Mouse (Mus musculus) brown adipose tissue, adult 24 weeks (tissue): ENCODE results near the gene Nolc1. TPM values are rescaled to one million over a fixed set of nuclear protein-coding genes. Genes with fewer than 3 reads are reported as not detected.
A peak's percentile ranks its signal among the peaks of the same experiment; 100 is the strongest.

Source experiments
- H3K27ac ChIP-seq: fragments of 200-500 bp; replicated peaks from 2 replicates; pipeline ENCODE4 v1.5.1; 2012; ENCODE audit warnings: low read depth, mild to moderate bottlenecking, low read length
- H3K4me1 ChIP-seq: fragments of 200-500 bp; 2 replicates; pipeline ENCODE4 v1.6.1; 2012; ENCODE audit warnings: low read length, mixed read lengths; ENCODE audit not compliant: control insufficient read depth, insufficient read depth, insufficient read length
- H3K4me3 ChIP-seq: fragments of 200-500 bp; 2 replicates; pipeline ENCODE4 v1.5.1; 2012; ENCODE audit warnings: low read depth, mild to moderate bottlenecking, low read length, moderate library complexity; ENCODE audit not compliant: insufficient read depth
- polyA plus RNA-seq: library from polyadenylated mRNA; stranded (reverse); fragments of >200 nt; gene quantifications from 2 replicates; pipeline ENCODE4 v1.2.4, GENCODE M21; 2012; ENCODE audit not compliant: missing spikeins, insufficient read depth, insufficient read length

The Nolc1 gene
- polyA plus RNA-seq, 1 experiment = 21.2 TPM

- no peak overlapping the region for H3K27ac ChIP-seq
Measured at GRCm38 (mm10) chr19:46038851-46039260, 36.8 kb upstream of the Nolc1 start.

GRCm38 (mm10) chr19:46039478-46039877, 36.2 kb upstream of the Nolc1 start:
- H3K4me1 ChIP-seq = peaks cover 25% of the 10 kb centered on the region
- H3K27ac ChIP-seq = peak overlapping the region; percentile 46
- H3K4me3 ChIP-seq = peak overlapping the region; percentile 55

More at GRCm38 (mm10) chr19:46038851-46039260, 36.8 kb upstream of the Nolc1 start:
- peaks cover 25% of the 10 kb centered on the region for H3K4me1 ChIP-seq
- H3K4me3 ChIP-seq = peak overlapping the region; percentile 50

DNA sequence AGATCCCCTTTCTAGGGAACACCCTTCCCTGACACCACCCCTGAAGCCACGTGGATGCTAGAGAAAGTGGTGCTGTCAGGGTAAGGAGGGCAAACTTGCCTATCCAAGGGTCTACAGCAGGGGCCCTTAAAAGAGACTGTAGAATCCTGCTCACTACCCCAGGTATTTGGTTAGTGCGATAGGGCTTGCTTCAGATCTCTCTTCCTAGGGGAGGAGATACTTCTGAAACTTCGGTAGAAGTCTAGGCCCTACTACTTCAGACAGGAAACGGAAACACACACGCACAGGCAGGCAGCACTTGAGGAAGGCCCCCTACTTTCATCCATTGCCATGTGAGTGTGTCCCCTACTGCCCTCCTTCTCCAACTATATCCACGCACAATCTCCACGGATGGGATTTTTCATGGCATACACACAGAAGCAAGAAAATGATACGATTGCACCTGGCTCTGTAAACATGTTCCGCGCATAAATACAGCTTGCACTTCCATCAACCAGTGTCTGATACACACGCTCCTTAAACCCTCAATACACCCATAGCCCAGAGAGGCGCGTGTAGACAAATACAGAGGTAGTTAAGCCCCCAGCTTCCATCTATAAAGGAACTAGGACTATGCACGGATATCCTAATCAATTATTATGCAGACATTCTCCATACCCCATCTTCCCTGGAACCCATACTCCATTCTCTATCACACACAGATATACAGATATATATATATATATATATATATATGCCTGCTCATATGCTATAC, 35.3 kb upstream of the Nolc1 start:
- H3K4me3 ChIP-seq = peak overlapping the region; percentile 55
- peak overlapping the region; percentile 46 for H3K27ac ChIP-seq
- peaks cover 25% of the 10 kb centered on the region for H3K4me1 ChIP-seq

DNA sequence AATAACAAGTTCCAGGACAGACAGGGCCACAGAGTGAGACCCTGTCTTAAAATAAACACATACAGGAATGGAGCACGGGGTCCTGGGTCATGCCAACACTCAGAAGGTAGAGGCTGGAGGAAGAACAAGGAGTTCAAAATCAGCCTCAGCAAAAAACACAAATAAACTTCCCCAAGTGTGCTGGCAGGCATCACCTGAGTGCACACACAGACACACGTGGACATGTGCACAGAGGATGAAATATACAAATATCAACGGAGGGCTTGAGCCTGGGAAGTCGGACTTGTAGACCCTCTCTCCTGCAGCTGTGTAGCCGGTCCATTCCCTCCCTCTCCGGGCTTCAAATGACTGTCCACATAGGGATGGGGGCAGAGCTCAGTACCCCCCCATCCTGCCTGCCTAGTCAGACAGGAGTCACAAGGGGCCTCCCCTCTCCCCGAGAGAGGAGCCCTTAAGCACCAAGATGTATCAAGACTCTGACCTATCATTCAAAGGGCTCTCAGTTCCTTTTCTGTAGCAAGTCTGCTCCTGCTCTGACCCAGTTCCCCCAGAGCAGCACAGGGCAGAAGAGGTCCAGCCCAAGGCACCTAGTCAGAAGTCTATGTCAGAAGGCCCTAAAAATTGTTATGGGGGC, 34.2 kb upstream of the Nolc1 start:
- Histone ChIP-seq H3K4me3 (0 out of 2 replicates have a peak overlapping the region, but pooled peaks have one; percentile 2), H3K27ac (peak overlapping the region; percentile 19), H3K4me1 (peaks cover 25% of the 10 kb centered on the region)

DNA sequence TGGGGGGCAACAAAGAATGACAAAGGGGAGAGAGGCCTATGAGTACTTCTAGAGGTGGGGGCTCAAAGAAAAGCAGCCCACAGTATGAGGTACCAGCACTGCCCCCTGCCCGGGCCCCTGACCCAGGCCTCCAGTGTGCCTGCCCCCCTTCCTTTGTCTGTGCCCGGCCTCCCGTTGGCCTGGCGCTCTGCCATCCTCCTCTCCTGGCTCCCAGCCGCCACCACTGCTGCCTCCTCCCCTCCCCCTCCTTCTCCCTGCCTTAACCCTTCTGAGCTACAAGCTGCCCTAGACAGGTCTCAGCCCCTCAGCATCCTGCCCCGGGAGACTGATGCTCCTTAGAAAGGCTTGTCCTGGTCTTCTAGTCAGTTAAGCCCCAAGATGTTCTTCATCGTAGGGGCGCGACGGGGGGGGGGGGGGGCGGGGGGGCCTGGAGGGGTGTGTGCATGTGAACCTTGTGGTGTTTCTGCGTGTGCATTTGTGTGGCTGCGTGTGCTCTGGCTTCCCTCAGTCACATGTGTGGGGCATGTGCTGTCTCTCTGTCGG, 33.7 kb upstream of the Nolc1 start:
- Histone ChIP-seq H3K4me1 (peaks cover 25% of the 10 kb centered on the region), H3K27ac (no peak overlapping the region; the same call in none of the 2 replicates)

DNA sequence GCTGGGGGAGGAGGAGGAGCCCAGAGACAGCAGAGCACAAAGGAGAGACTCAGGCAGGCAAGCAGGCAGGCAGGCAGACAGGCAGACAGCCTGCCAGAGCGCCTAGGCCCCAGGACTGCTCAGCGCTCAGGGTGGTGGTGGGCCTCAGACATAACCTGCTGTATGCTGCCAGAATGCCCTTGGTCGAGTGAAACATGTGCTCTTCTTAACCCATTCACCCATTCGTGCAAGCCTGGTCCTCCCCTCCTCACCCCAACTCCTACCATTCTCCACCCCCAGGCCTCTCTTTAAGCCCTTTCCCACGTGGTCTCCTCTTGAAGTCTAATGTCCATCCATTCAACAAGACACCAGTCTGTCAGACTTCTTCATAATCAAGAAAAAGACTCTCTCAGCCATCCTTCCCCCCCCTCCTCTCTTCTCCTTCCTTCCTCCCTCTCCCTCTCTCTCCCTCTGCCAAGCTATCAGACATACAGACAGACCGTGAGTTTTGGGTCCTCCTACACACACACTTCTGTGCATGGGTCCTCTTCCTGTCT, 33.1 kb upstream of the Nolc1 start:
- H3K27ac ChIP-seq = no peak overlapping the region; the same call in 1 of the 2 replicates
- H3K4me1 ChIP-seq = peaks cover 25% of the 10 kb centered on the region

More for the DNA sequence above, 33.7 kb upstream of the Nolc1 start:
- H3K4me3 ChIP-seq = no peak overlapping the region

DNA sequence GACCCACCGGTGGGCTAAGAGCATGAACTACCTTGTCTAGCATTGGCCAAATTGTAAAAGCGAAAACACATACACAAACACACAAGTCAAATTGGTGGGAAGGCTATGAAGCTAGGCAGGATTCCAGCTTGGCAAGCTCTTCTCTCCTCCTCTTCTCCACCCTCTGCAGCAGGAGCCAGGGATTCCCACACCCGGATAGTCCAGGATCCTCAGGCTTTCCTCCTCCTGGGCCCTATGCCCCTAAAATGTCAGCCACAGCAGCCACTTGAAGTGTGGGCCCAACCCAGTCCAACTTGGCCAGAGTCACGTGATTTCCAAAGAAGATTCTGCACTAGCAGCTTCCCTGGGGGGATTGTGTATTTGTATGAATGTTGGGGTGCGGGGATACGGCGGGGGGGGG, 32.3 kb upstream of the Nolc1 start:
- Histone ChIP-seq H3K4me3 (peak overlapping the region; percentile 3; the same call in 1 of the 2 replicates), H3K4me1 (peaks cover 25% of the 10 kb centered on the region)

More for the DNA sequence above, 33.1 kb upstream of the Nolc1 start:
- peak overlapping the region; percentile 3; the same call in 1 of the 2 replicates for H3K4me3 ChIP-seq

GRCm38 (mm10) chr19:46044271-46044992, 31.2 kb upstream of the Nolc1 start, which contains the start of gene Pprc1:
Pprc1 (plus strand) TSS chr19:46044886.
- Histone ChIP-seq H3K4me1 (peaks cover 25% of the 10 kb centered on the region), H3K27ac (peak within 1 kb of the TSS; percentile 95)

More for the DNA sequence above, 32.3 kb upstream of the Nolc1 start:
- H3K27ac ChIP-seq = no peak overlapping the region

DNA sequence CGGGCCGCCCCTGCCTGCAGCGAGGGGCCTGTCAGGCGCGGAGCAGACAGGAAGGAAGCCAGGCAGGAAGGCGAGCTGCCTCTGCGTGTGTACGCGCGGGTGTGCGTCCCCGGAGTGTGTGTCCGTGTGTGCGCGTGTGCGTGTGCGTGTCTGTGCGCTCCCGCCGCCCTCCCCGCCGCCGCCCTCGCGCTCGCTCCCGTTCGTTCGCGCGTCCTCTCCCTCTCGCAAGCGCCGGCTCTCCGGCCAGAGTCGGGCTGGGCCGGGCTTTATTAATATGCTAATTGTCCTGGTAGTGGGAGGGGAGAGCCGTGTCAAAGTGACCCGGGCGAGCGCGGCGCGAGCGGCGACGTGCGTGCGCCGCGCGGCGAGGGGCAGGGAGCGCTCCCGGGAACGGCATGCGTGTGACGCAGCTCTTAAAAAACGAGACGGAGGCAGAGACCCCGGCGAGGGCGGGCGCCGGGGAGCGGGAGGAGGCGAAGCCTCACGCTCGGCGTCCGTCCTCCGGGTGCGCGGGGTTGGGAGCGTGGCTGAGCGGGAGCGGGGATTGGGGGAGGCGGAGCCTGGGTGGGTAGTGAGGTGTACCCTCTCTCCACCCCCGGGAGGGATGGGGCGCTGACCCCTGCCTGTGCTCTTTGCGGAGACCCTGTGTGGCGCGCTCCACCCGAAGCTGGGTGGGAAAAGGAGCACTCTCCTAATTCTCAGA, 30.5 kb upstream of the Nolc1 start, which contains the start of gene Ldb1:
TSS of gene Ldb1 (minus strand) at position 222 of the 703 bp plus-strand sequence.
- Histone ChIP-seq H3K4me1 (peaks cover 23% of the 10 kb centered on the region), H3K4me3 (peak within 1 kb of the TSS; percentile 95), H3K27ac (peak within 1 kb of the TSS; percentile 95)

More at GRCm38 (mm10) chr19:46044271-46044992, 31.2 kb upstream of the Nolc1 start, which contains the start of gene Pprc1:
- peak within 1 kb of the TSS; percentile 95 for H3K4me3 ChIP-seq

- H3K27ac ChIP-seq = peak overlapping the region; percentile 95
- peaks cover 20% of the 10 kb centered on the region for H3K4me1 ChIP-seq
Measured at GRCm38 (mm10) chr19:46045696-46046311, 29.9 kb upstream of the Nolc1 start.

GRCm38 (mm10) chr19:46046621-46047025, 29.0 kb upstream of the Nolc1 start:
- Histone ChIP-seq H3K27ac (peak overlapping the region; percentile 87), H3K4me3 (peak overlapping the region; percentile 40; the same call in 1 of the 2 replicates), H3K4me1 (peaks cover 15% of the 10 kb centered on the region)

More at GRCm38 (mm10) chr19:46045696-46046311, 29.9 kb upstream of the Nolc1 start:
- H3K4me3 ChIP-seq = peak overlapping the region; percentile 95

GRCm38 (mm10) chr19:46047426-46047825, 28.2 kb upstream of the Nolc1 start:
- Histone ChIP-seq H3K27ac (no peak overlapping the region), H3K4me1 (peaks cover 10% of the 10 kb centered on the region)

DNA sequence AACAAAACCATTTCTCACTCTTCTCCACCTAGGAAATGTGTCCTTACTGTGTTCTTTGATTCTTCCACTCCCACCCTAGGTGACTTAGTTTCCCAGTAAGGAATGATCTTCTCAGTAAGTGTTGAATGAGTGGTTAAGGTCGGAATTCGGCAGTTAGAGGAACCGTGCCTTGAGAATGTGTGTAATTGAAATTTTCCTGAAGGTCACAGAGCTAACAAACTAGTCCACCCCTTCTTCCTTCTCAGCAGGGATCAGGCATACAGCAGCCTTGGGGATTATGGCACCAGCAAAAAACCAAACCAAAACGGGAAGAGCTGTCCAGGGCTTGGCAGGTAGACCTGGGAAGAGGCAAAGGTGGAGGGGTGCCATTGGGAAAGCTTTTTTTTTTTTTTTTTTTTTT, 26.5 kb upstream of the Nolc1 start:
- Histone ChIP-seq H3K4me3 (no peak overlapping the region), H3K27ac (no peak overlapping the region), H3K4me1 (no peaks in the 10 kb centered on the region)

More at GRCm38 (mm10) chr19:46047426-46047825, 28.2 kb upstream of the Nolc1 start:
- no peak overlapping the region for H3K4me3 ChIP-seq
